Mouse (Mus musculus) ES-CJ7 (cell line): ENCODE data around the gene Perp.

Experiments
- DNase-seq: peaks from one replicate; pipeline ENCODE4 v3.0.0; 2011; ENCODE audit warnings: low read depth, low spot score

Gene Perp

GRCm38 (mm10) chr10:18863332-18863731, 18.5 kb downstream of the Perp start:
- no peak for DNase-seq

- DNase-seq, result no peak
These were observed 19.9 kb downstream of the Perp start for GRCm38 (mm10) chr10:18864753-18865152.

- DNase-seq, result peak; percentile 31
These were observed 26.2 kb downstream of the Perp start for GRCm38 (mm10) chr10:18870990-18871389.

- DNase-seq, result no peak
These were observed 31.4 kb downstream of the Perp start for GRCm38 (mm10) chr10:18876211-18876610.

GRCm38 (mm10) chr10:18878111-18878510, 33.3 kb downstream of the Perp start:
- no peak for DNase-seq

- no peak for DNase-seq
These were observed 34.3 kb downstream of the Perp start for GRCm38 (mm10) chr10:18879160-18879559.

GRCm38 (mm10) chr10:18879690-18880089, 34.9 kb downstream of the Perp start:
- DNase-seq, result no peak

GRCm38 (mm10) chr10:18882190-18882589, 37.4 kb downstream of the Perp start:
- DNase-seq, result no peak

- no peak for DNase-seq
These were observed 42.3 kb downstream of the Perp start for GRCm38 (mm10) chr10:18886918-18887625.

- DNase-seq, result no peak
These were observed 43.9 kb downstream of the Perp start for GRCm38 (mm10) chr10:18888751-18889150.

GRCm38 (mm10) chr10:18889255-18889654, 44.4 kb downstream of the Perp start:
- no peak for DNase-seq

- DNase-seq, result no peak
These were observed 46.3 kb downstream of the Perp start for GRCm38 (mm10) chr10:18891110-18891509.

GRCm38 (mm10) chr10:18892102-18892501, 47.3 kb downstream of the Perp start:
- no peak for DNase-seq

- no peak for DNase-seq
These were observed 49.7 kb downstream of the Perp start for GRCm38 (mm10) chr10:18894259-18895166.

- peak; percentile 21 for DNase-seq
These were observed 59.3 kb downstream of the Perp start for GRCm38 (mm10) chr10:18904108-18904507.
